Mouse (Mus musculus) heart, embryonic 14.5 days (tissue): ENCODE results near the gene Rfc4. TPM values are rescaled to one million over a fixed set of nuclear protein-coding genes. Genes with fewer than 3 reads are reported as not detected.

Experiments used
- ATAC-seq: fragments of 200-750 bp; cut with Nextera tagmentation; 2 replicates; pipeline ENCODE4 v1.8.0; 2017; ENCODE audit warnings: low read depth, moderate TSS enrichment; ENCODE audit not compliant: insufficient number of reproducible peaks, insufficient read depth, low FRiP score
- H3K27ac ChIP-seq, 2 experiments: fragments of 200-500 bp in 1 of 2; fragments of 300-500 bp in 1 of 2; sonication (generic) in 1 of 2; replicated peaks in 1 of 2; 2 replicates each; pipeline ENCODE4 v1.5.1; 2012 to 2014; ENCODE audit warnings: low read depth in 2 of 2, low read length in 2 of 2, control low read depth in 1 of 2, mild to moderate bottlenecking in 1 of 2, mixed read lengths in 1 of 2; ENCODE audit not compliant: control insufficient read depth in 1 of 2, insufficient read depth in 1 of 2
- H3K27me3 ChIP-seq: fragments of 300-500 bp; sonication (generic); 2 replicates; pipeline ENCODE4 v1.6.1; 2014; ENCODE audit warnings: mild to moderate bottlenecking, low read length, control low read depth; ENCODE audit not compliant: control insufficient read depth, insufficient read depth
- H3K36me3 ChIP-seq: fragments of 300-500 bp; sonication (generic); 2 replicates; pipeline ENCODE4 v1.6.1; 2014; ENCODE audit warnings: mild to moderate bottlenecking, control low read depth, low read length, mixed read lengths; ENCODE audit not compliant: control insufficient read depth, insufficient read depth
- H3K4me1 ChIP-seq, 2 experiments: fragments of 200-500 bp in 1 of 2; fragments of 300-500 bp in 1 of 2; sonication (generic) in 1 of 2; 2 replicates each; pipeline ENCODE4 v1.6.1; 2012 to 2014; ENCODE audit warnings: low read length in 2 of 2, control low read depth in 1 of 2, mixed read lengths in 1 of 2; ENCODE audit not compliant: control insufficient read depth in 2 of 2, insufficient read depth in 2 of 2
- H3K4me2 ChIP-seq: fragments of 300-500 bp; sonication (generic); 2 replicates; pipeline ENCODE4 v1.6.1; 2014; ENCODE audit warnings: mild to moderate bottlenecking, low read length
- H3K4me3 ChIP-seq, 2 experiments: fragments of 200-500 bp in 1 of 2; fragments of 300-500 bp in 1 of 2; sonication (generic) in 1 of 2; 2 replicates each; pipeline ENCODE4 v1.5.1; 2012 to 2014; ENCODE audit warnings: low read length in 2 of 2, mild to moderate bottlenecking in 2 of 2, control low read depth in 1 of 2, low read depth in 1 of 2, moderate library complexity in 1 of 2; ENCODE audit not compliant: control insufficient read depth in 1 of 2, insufficient read depth in 1 of 2
- H3K9ac ChIP-seq: fragments of 300-500 bp; sonication (generic); 2 replicates; pipeline ENCODE4 v1.6.1; 2014; ENCODE audit warnings: mild to moderate bottlenecking, low read length
- H3K9me3 ChIP-seq: fragments of 300-500 bp; sonication (generic); 2 replicates; pipeline ENCODE4 v1.6.1; 2016; ENCODE audit warnings: low read length, control low read depth; ENCODE audit not compliant: control insufficient read depth
- WGBS: fragments of 180-500 bp; shearing (Covaris S2); extraction: QIAGEN DNeasy Blood & Tissue Kit; methylation state at CpG from one replicate; pipeline ENCODE4 v1.1.7; 2014; 5-methylcytosine and 5-hydroxymethylcytosine counted together
- polyA plus RNA-seq: library from polyadenylated mRNA; unstranded; fragments of >200 nt; fragmentation: Nextera tagmentation; extraction: Ambion mirVana; gene quantifications from 2 replicates; pipeline ENCODE4 v1.2.1, GENCODE M21; 2014

The Rfc4 gene
- polyA plus RNA-seq, 1 experiment from 2014 or later, result 84.8 TPM

- WGBS, result 15% methylated on average over 2 of the region's 2 CpGs
- no peak overlapping the region for H3K4me2 ChIP-seq
Observed at GRCm38 (mm10) chr16:23151423-23151822, 23.9 kb upstream of the Rfc4 start.

GRCm38 (mm10) chr16:23149396-23149795, 21.9 kb upstream of the Rfc4 start:
- Histone ChIP-seq H3K9me3 (no peaks in the 10 kb centered on the region), H3K27ac (no peak overlapping the region), H3K4me3 (no peak overlapping the region), H3K9ac (no peak overlapping the region), H3K4me2 (no peak overlapping the region), H3K27me3 (no peaks in the 10 kb centered on the region), H3K36me3 (no peaks in the 10 kb centered on the region), H3K4me1 (peaks cover 2 to 9% of the 10 kb centered on the region in 2 experiments; a peak in 1 of 4 replicates)
- 78% methylated on average over 8 of the region's 8 CpGs for WGBS
- no peak for ATAC-seq

More at GRCm38 (mm10) chr16:23151423-23151822, 23.9 kb upstream of the Rfc4 start:
- H3K36me3 ChIP-seq, result no peaks in the 10 kb centered on the region
- no peak overlapping the region for H3K4me3 ChIP-seq
- H3K4me1 ChIP-seq, result peaks cover 2 to 4% of the 10 kb centered on the region in 2 experiments; a peak in 1 of 4 replicates
- no peaks in the 10 kb centered on the region for H3K27me3 ChIP-seq
- no peaks in the 10 kb centered on the region for H3K9me3 ChIP-seq
- ATAC-seq, result no peak; the same call in 1 of the 2 replicates
- H3K27ac ChIP-seq, result no peak overlapping the region
- H3K9ac ChIP-seq, result no peak overlapping the region

GRCm38 (mm10) chr16:23148936-23149335, 21.4 kb upstream of the Rfc4 start:
- Histone ChIP-seq H3K27me3 (no peaks in the 10 kb centered on the region), H3K9me3 (no peaks in the 10 kb centered on the region), H3K4me3 (no peak overlapping the region), H3K9ac (no peak overlapping the region), H3K4me1 (peaks cover 2 to 9% of the 10 kb centered on the region in 2 experiments; a peak in 1 of 4 replicates), H3K36me3 (no peaks in the 10 kb centered on the region), H3K4me2 (no peak overlapping the region), H3K27ac (no peak overlapping the region)
- 51% methylated on average over 2 of the region's 2 CpGs for WGBS
- no peak for ATAC-seq

- Histone ChIP-seq H3K27me3 (no peaks in the 10 kb centered on the region), H3K4me1 (peaks cover 2 to 9% of the 10 kb centered on the region in 2 experiments; a peak in 1 of 4 replicates), H3K36me3 (no peaks in the 10 kb centered on the region), H3K4me3 (no peak within 1 kb of the TSS), H3K4me2 (no peak within 1 kb of the TSS), H3K27ac (no peak within 1 kb of the TSS), H3K9me3 (no peaks in the 10 kb centered on the region), H3K9ac (no peak within 1 kb of the TSS)
- 77% methylated on average over 3 of the region's 3 CpGs for WGBS
- no peak for ATAC-seq
Observed at GRCm38 (mm10) chr16:23146280-23146679, 18.7 kb upstream of the Rfc4 start, which contains the start of gene Adipoq. TSS of gene Adipoq (plus strand) at chr16:23146536.

GRCm38 (mm10) chr16:23145211-23145610, 17.7 kb upstream of the Rfc4 start:
- WGBS, result 52% methylated on average over 5 of the region's 5 CpGs
- Histone ChIP-seq H3K36me3 (no peaks in the 10 kb centered on the region), H3K4me1 (peaks cover 2 to 9% of the 10 kb centered on the region in 2 experiments; a peak in 1 of 4 replicates), H3K4me2 (no peak overlapping the region), H3K9ac (no peak overlapping the region), H3K4me3 (no peak overlapping the region), H3K27ac (no peak overlapping the region), H3K27me3 (no peaks in the 10 kb centered on the region), H3K9me3 (no peaks in the 10 kb centered on the region)
- no peak for ATAC-seq

GRCm38 (mm10) chr16:23144326-23144725, 16.8 kb upstream of the Rfc4 start:
- Histone ChIP-seq H3K27me3 (no peaks in the 10 kb centered on the region), H3K9me3 (no peaks in the 10 kb centered on the region), H3K36me3 (no peaks in the 10 kb centered on the region), H3K4me3 (no peak overlapping the region), H3K9ac (no peak overlapping the region), H3K4me1 (peaks cover 2 to 9% of the 10 kb centered on the region in 2 experiments; a peak in 1 of 4 replicates), H3K4me2 (no peak overlapping the region), H3K27ac (no peak overlapping the region)
- 84% methylated on average over 7 of the region's 7 CpGs for WGBS
- no peak for ATAC-seq

GRCm38 (mm10) chr16:23140911-23141310, 13.4 kb upstream of the Rfc4 start:
- no peaks in the 10 kb centered on the region for H3K36me3 ChIP-seq
- 91% methylated on average over 3 of the region's 3 CpGs for WGBS
- H3K27me3 ChIP-seq, result no peaks in the 10 kb centered on the region
- no peak overlapping the region for H3K4me3 ChIP-seq
- no peak overlapping the region for H3K4me2 ChIP-seq
- H3K4me1 ChIP-seq, result 0 out of 4 replicates have a peak, but pooled peaks cover 0 to 6% of the 10 kb centered on the region in 2 experiments
- no peak overlapping the region for H3K9ac ChIP-seq
- no peaks in the 10 kb centered on the region for H3K9me3 ChIP-seq
- ATAC-seq, result no peak
- H3K27ac ChIP-seq, result no peak overlapping the region

- no peaks in the 10 kb centered on the region for H3K27me3 ChIP-seq
- no peak overlapping the region for H3K9ac ChIP-seq
- H3K4me2 ChIP-seq, result no peak overlapping the region
- no peak for ATAC-seq
- H3K4me3 ChIP-seq, result no peak overlapping the region
- 37% methylated on average over 4 of the region's 4 CpGs for WGBS
- H3K4me1 ChIP-seq, result no peaks in the 10 kb centered on the region
- H3K36me3 ChIP-seq, result no peaks in the 10 kb centered on the region
- no peak overlapping the region for H3K27ac ChIP-seq
- H3K9me3 ChIP-seq, result no peaks in the 10 kb centered on the region
Observed at GRCm38 (mm10) chr16:23136406-23136970, 9.0 kb upstream of the Rfc4 start.
